Mouse (Mus musculus) forebrain, embryonic 13.5 days (tissue): ENCODE results near the gene Angptl8. TPM values are rescaled to one million over a fixed set of nuclear protein-coding genes. Genes with fewer than 3 reads are reported as not detected.
A peak's percentile ranks its signal among the peaks of the same experiment; 100 is the strongest.

ENCODE experiments used
- ATAC-seq: fragments of 200-750 bp; cut with Nextera tagmentation; 2 replicates; pipeline ENCODE4 v1.8.0; 2017
- H3K27ac ChIP-seq: fragments of 300-500 bp; sonication (generic); 2 replicates; pipeline ENCODE4 v1.5.1; 2015; ENCODE audit warnings: inconsistent platforms, mild to moderate bottlenecking, moderate library complexity
- H3K27me3 ChIP-seq: fragments of 300-500 bp; sonication (generic); 2 replicates; pipeline ENCODE4 v1.6.1; 2015; ENCODE audit warnings: mild to moderate bottlenecking, inconsistent platforms
- H3K36me3 ChIP-seq: fragments of 300-500 bp; sonication (generic); 2 replicates; pipeline ENCODE4 v1.6.1; 2015; ENCODE audit warnings: mild to moderate bottlenecking, inconsistent platforms; ENCODE audit not compliant: poor library complexity, severe bottlenecking
- H3K4me1 ChIP-seq: fragments of 300-500 bp; sonication (generic); 2 replicates; pipeline ENCODE4 v1.6.1; 2015; ENCODE audit warnings: inconsistent platforms
- H3K4me2 ChIP-seq: fragments of 300-500 bp; sonication (generic); 2 replicates; pipeline ENCODE4 v1.6.1; 2015; ENCODE audit warnings: inconsistent platforms, mild to moderate bottlenecking, moderate library complexity
- H3K4me3 ChIP-seq: fragments of 300-500 bp; sonication (generic); 2 replicates; pipeline ENCODE4 v1.5.1; 2015; ENCODE audit warnings: mild to moderate bottlenecking, inconsistent platforms
- H3K9ac ChIP-seq: fragments of 300-500 bp; sonication (generic); 2 replicates; pipeline ENCODE4 v1.6.1; 2015; ENCODE audit warnings: mild to moderate bottlenecking, inconsistent platforms
- H3K9me3 ChIP-seq: fragments of 300-500 bp; sonication (generic); replicated peaks from 2 replicates; pipeline ENCODE4 v1.6.1; 2016; ENCODE audit warnings: inconsistent platforms
- WGBS: fragments of 180-500 bp; shearing (Covaris S2); methylation state at CpG from one replicate; pipeline ENCODE4 v1.1.7; 2015; 5-methylcytosine and 5-hydroxymethylcytosine counted together
- polyA plus RNA-seq: library from polyadenylated mRNA; unstranded; fragments of >200 nt; fragmentation: Nextera tagmentation; extraction: Ambion mirVana; gene quantifications from 2 replicates; pipeline ENCODE4 v1.2.1, GENCODE M21; 2015

Angptl8 gene
- polyA plus RNA-seq, 1 experiment from 2014 or later = not detected

- H3K36me3 ChIP-seq = 0 out of 2 replicates have a peak, but pooled peaks cover 3% of the 10 kb centered on the region
- H3K4me3 ChIP-seq = no peak overlapping the region
- no peaks in the 10 kb centered on the region for H3K27me3 ChIP-seq
- no peaks in the 10 kb centered on the region for H3K9me3 ChIP-seq
- no peak overlapping the region for H3K27ac ChIP-seq
- no peak for ATAC-seq
- no peak overlapping the region for H3K4me2 ChIP-seq
- no peak overlapping the region for H3K9ac ChIP-seq
- H3K4me1 ChIP-seq = no peaks in the 10 kb centered on the region
- 96% methylated on average over 6 of the region's 6 CpGs for WGBS
Measured at GRCm38 (mm10) chr9:21841340-21841739, 6.0 kb downstream of the Angptl8 start.

- Histone ChIP-seq H3K9me3 (no peaks in the 10 kb centered on the region), H3K27ac (no peak overlapping the region), H3K4me3 (no peak overlapping the region), H3K27me3 (no peaks in the 10 kb centered on the region), H3K4me1 (0 out of 2 replicates have a peak, but pooled peaks cover 9% of the 10 kb centered on the region), H3K36me3 (0 out of 2 replicates have a peak, but pooled peaks cover 3% of the 10 kb centered on the region), H3K9ac (no peak overlapping the region), H3K4me2 (no peak overlapping the region)
- no peak for ATAC-seq
- 60% methylated on average over 5 of the region's 5 CpGs for WGBS
Measured at GRCm38 (mm10) chr9:21842391-21842790, 7.1 kb downstream of the Angptl8 start.

- H3K9me3 ChIP-seq = no peaks in the 10 kb centered on the region
- 0 out of 2 replicates have a peak, but pooled peaks cover 12% of the 10 kb centered on the region for H3K4me1 ChIP-seq
- WGBS = 87% methylated on average over 6 of the region's 6 CpGs
- no peak overlapping the region for H3K27ac ChIP-seq
- H3K4me2 ChIP-seq = no peak overlapping the region
- 0 out of 2 replicates have a peak, but pooled peaks cover 3% of the 10 kb centered on the region for H3K36me3 ChIP-seq
- no peak for ATAC-seq
- H3K9ac ChIP-seq = no peak overlapping the region
- H3K4me3 ChIP-seq = no peak overlapping the region
- H3K27me3 ChIP-seq = no peaks in the 10 kb centered on the region
Measured at GRCm38 (mm10) chr9:21843086-21843485, 7.8 kb downstream of the Angptl8 start.

GRCm38 (mm10) chr9:21845381-21846080 is 10.2 kb downstream of the Angptl8 start:
- WGBS = 56% methylated on average over 14 of the region's 14 CpGs
- Histone ChIP-seq H3K4me3 (no peak overlapping the region), H3K9me3 (no peaks in the 10 kb centered on the region), H3K4me2 (no peak overlapping the region), H3K27ac (no peak overlapping the region), H3K9ac (no peak overlapping the region), H3K4me1 (0 out of 2 replicates have a peak, but pooled peaks cover 12% of the 10 kb centered on the region), H3K27me3 (no peaks in the 10 kb centered on the region), H3K36me3 (0 out of 2 replicates have a peak, but pooled peaks cover 3% of the 10 kb centered on the region)
- ATAC-seq = no peak

- Histone ChIP-seq H3K4me1 (0 out of 2 replicates have a peak, but pooled peaks cover 13% of the 10 kb centered on the region), H3K9me3 (no peaks in the 10 kb centered on the region), H3K9ac (0 out of 2 replicates have a peak overlapping the region, but pooled peaks have one; percentile 27), H3K4me2 (no peak overlapping the region), H3K4me3 (no peak overlapping the region), H3K27me3 (no peaks in the 10 kb centered on the region), H3K36me3 (0 out of 2 replicates have a peak, but pooled peaks cover 3% of the 10 kb centered on the region), H3K27ac (no peak overlapping the region)
- no peak for ATAC-seq
- 26% methylated on average over 10 of the region's 11 CpGs for WGBS
Measured at GRCm38 (mm10) chr9:21846755-21847341, 11.5 kb downstream of the Angptl8 start.

- H3K4me3 ChIP-seq = no peak overlapping the region
Measured at GRCm38 (mm10) chr9:21847425-21847824, 12.1 kb downstream of the Angptl8 start.

GRCm38 (mm10) chr9:21847926-21848325 is 12.6 kb downstream of the Angptl8 start:
- ATAC-seq = no peak
- Histone ChIP-seq H3K9me3 (no peaks in the 10 kb centered on the region), H3K4me3 (no peak overlapping the region), H3K9ac (no peak overlapping the region), H3K27me3 (no peaks in the 10 kb centered on the region), H3K36me3 (0 out of 2 replicates have a peak, but pooled peaks cover 3% of the 10 kb centered on the region), H3K27ac (no peak overlapping the region), H3K4me2 (no peak overlapping the region), H3K4me1 (peaks cover 19% of the 10 kb centered on the region; the same call in 1 of the 2 replicates)
- WGBS = 16% methylated on average over 10 of the region's 10 CpGs

More at GRCm38 (mm10) chr9:21847425-21847824, 12.1 kb downstream of the Angptl8 start:
- ATAC-seq = no peak
- H3K9me3 ChIP-seq = no peaks in the 10 kb centered on the region
- 0 out of 2 replicates have a peak, but pooled peaks cover 3% of the 10 kb centered on the region for H3K36me3 ChIP-seq
- no peak overlapping the region for H3K27ac ChIP-seq
- H3K4me1 ChIP-seq = peaks cover 18% of the 10 kb centered on the region; the same call in 1 of the 2 replicates
- H3K27me3 ChIP-seq = no peaks in the 10 kb centered on the region
- 27% methylated on average over 3 of the region's 3 CpGs for WGBS
- no peak overlapping the region for H3K4me2 ChIP-seq
- no peak overlapping the region for H3K9ac ChIP-seq

GRCm38 (mm10) chr9:21849691-21850677 is 14.7 kb downstream of the Angptl8 start:
- ATAC-seq = no peak
- Histone ChIP-seq H3K4me1 (peaks cover 19% of the 10 kb centered on the region; the same call in 1 of the 2 replicates), H3K9me3 (no peaks in the 10 kb centered on the region), H3K9ac (no peak overlapping the region), H3K27ac (no peak overlapping the region), H3K36me3 (0 out of 2 replicates have a peak, but pooled peaks cover 3% of the 10 kb centered on the region), H3K4me2 (no peak overlapping the region), H3K27me3 (no peaks in the 10 kb centered on the region), H3K4me3 (no peak overlapping the region)
- 82% methylated on average over 7 of the region's 7 CpGs for WGBS

GRCm38 (mm10) chr9:21851084-21851483 is 15.8 kb downstream of the Angptl8 start:
- Histone ChIP-seq H3K36me3 (no peaks in the 10 kb centered on the region), H3K27me3 (no peaks in the 10 kb centered on the region), H3K4me3 (no peak overlapping the region), H3K4me1 (peaks cover 19% of the 10 kb centered on the region; the same call in 1 of the 2 replicates), H3K27ac (no peak overlapping the region), H3K4me2 (no peak overlapping the region), H3K9me3 (no peaks in the 10 kb centered on the region), H3K9ac (no peak overlapping the region)
- ATAC-seq = no peak
- 81% methylated on average over 3 of the region's 3 CpGs for WGBS

GRCm38 (mm10) chr9:21852128-21853091 is 17.1 kb downstream of the Angptl8 start, which contains the start of gene Dock6:
Gene Dock6, minus strand, starts transcription at chr9:21852635.
- Histone ChIP-seq H3K9ac (peak within 1 kb of the TSS; percentile 65), H3K27me3 (no peaks in the 10 kb centered on the region), H3K4me2 (peak within 1 kb of the TSS; percentile 61), H3K4me3 (peak within 1 kb of the TSS; percentile 52), H3K4me1 (peaks cover 10% of the 10 kb centered on the region; the same call in 1 of the 2 replicates), H3K27ac (no peak within 1 kb of the TSS), H3K9me3 (no peaks in the 10 kb centered on the region), H3K36me3 (no peaks in the 10 kb centered on the region)
- under 1% methylated on average over 54 of the region's 68 CpGs for WGBS
- peak; percentile 91 for ATAC-seq
